Mouse (Mus musculus): ENCODE results near the gene Sh3rf1. TPM values are rescaled to one million over a fixed set of nuclear protein-coding genes. Genes with fewer than 3 reads are reported as not detected.
A peak's percentile ranks its signal among the peaks of the same experiment; 100 is the strongest.

The Sh3rf1 gene
- polyA plus RNA-seq, 1 experiment from 2014 or later: 28.1 TPM

GRCm38 (mm10) chr8:61321780-61322179, 98.1 kb downstream of the Sh3rf1 start:
- no peaks in the 10 kb centered on the region for H3K9me3 ChIP-seq (replicated peaks)

GRCm38 (mm10) chr8:61322462-61322861, 98.8 kb downstream of the Sh3rf1 start:
- Histone ChIP-seq H3K27me3 (no peaks in the 10 kb centered on the region), H3K4me1 (peaks cover 31% of the 10 kb centered on the region), H3K4me3 (no peak overlapping the region), H3K4me2 (replicated peaks) (no peak overlapping the region), H3K9ac (no peak overlapping the region), H3K9me3 (replicated peaks) (no peaks in the 10 kb centered on the region), H3K27ac (no peak overlapping the region), H3K36me3 (no peaks in the 10 kb centered on the region)
- ATAC-seq (ENCODE audit: low FRiP score): no peak
- WGBS: 68% methylated on average over 8 of the region's 8 CpGs

More at GRCm38 (mm10) chr8:61321780-61322179, 98.1 kb downstream of the Sh3rf1 start:
- H3K27me3 ChIP-seq: no peaks in the 10 kb centered on the region
- H3K9ac ChIP-seq: no peak overlapping the region
- WGBS: 83% methylated on average over 5 of the region's 5 CpGs
- peaks cover 35% of the 10 kb centered on the region for H3K4me1 ChIP-seq
- no peak overlapping the region for H3K4me2 ChIP-seq (replicated peaks)
- H3K27ac ChIP-seq: no peak overlapping the region
- no peaks in the 10 kb centered on the region for H3K36me3 ChIP-seq
- H3K4me3 ChIP-seq: no peak overlapping the region
- ATAC-seq (ENCODE audit: low FRiP score): no peak

DNA sequence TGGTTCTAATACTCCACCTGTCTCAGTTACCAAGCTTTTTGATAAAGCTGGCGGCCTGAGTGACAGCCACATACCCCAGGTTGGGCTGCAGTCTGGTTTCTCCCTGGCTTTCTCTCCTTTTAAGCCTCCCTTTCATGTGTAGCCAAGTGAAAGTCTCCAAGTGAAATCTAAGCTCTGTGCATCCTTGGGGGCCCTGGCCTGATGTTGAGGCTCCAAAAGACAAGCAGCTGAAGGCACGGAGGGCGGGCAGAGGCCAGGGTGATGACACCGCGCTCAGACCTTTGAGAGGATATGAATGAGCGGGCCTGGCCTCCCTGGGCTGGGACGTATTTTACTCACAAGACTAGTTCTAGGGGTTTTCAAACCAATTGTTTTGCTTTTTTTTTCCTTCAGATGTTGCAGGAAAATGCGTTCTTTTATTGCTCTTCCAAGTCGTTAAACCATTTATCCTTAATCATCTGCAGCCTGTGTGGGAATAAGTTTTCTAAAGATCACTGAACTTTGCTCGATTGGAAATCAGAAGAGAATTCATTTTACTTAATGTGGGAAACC, 100.8 kb downstream of the Sh3rf1 start:
- Histone ChIP-seq H3K4me3 (no peak overlapping the region), H3K4me2 (replicated peaks) (no peak overlapping the region), H3K9ac (no peak overlapping the region), H3K27me3 (no peaks in the 10 kb centered on the region), H3K27ac (peak overlapping the region; percentile 72), H3K4me1 (peaks cover 27% of the 10 kb centered on the region), H3K9me3 (replicated peaks) (no peaks in the 10 kb centered on the region), H3K36me3 (peaks cover 4% of the 10 kb centered on the region)
- no peak for ATAC-seq (ENCODE audit: low FRiP score)
- 12% methylated on average over 10 of the region's 10 CpGs for WGBS

DNA sequence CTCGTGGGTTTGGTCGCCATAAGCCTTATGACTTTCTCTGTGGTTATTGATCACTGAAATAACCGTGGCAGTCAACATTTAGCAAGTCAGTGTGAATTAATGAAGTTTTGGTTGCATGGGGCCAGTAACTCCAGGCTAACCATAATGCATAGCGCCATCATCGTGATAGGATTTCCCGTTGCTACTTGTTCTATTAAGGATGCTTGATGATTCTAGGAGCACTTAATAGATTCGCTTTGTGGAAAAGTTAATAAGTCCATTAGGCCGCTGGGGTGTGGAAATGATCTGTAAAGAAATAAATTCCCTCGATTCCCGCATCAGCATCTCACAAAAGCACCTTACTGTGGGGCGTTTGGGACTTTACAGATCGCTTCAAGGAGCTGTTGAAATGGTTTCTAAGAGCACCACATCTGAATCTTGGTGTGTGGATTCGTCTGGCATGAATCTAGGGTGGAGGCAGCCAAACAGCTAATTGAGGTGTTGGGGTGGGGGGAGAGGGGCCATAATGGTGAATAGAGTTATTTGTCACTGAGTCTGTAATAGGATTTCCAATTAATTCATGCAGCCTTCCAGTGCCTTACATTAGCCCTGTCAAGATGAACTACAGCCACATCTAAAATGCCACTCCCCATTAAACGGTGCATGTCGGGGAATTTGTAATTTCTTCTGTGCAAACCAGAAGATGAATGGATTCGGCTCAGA, 101.5 kb downstream of the Sh3rf1 start:
- Histone ChIP-seq H3K4me2 (replicated peaks) (0 out of 2 replicates have a peak overlapping the region, but pooled peaks have one; percentile 9), H3K9me3 (replicated peaks) (no peaks in the 10 kb centered on the region), H3K27ac (peak overlapping the region; percentile 72), H3K27me3 (no peaks in the 10 kb centered on the region), H3K36me3 (peaks cover 8% of the 10 kb centered on the region), H3K4me1 (peaks cover 27% of the 10 kb centered on the region), H3K4me3 (no peak overlapping the region), H3K9ac (no peak overlapping the region)
- ATAC-seq (ENCODE audit: low FRiP score): peak; percentile 87
- WGBS: 45% methylated on average over 16 of the region's 16 CpGs

DNA sequence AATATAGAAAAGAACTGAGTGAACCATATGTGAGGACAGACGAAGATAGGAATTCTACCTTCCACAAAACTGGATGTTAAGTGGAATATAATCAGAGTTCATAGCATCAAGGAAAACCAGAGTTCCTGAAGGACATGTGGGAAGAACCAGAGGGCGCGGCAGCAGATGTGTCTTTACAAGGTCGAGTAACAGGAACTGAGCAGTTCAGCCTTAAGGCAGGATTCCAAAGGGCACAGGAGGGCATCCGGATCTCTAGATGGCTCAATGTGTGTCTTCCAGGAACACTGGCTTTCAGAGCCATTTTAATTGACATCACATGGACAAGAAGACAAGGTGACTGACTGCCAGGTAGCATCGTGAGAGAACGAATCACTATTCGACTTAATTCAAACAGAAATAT, 102.6 kb downstream of the Sh3rf1 start:
- no peak overlapping the region for H3K4me2 ChIP-seq (replicated peaks)
- no peak for ATAC-seq (ENCODE audit: low FRiP score)
- WGBS: 89% methylated on average over 8 of the region's 8 CpGs
- no peak overlapping the region for H3K9ac ChIP-seq
- no peaks in the 10 kb centered on the region for H3K27me3 ChIP-seq
- H3K27ac ChIP-seq: peak overlapping the region; percentile 32; the same call in 1 of the 2 replicates
- peaks cover 27% of the 10 kb centered on the region for H3K4me1 ChIP-seq
- no peaks in the 10 kb centered on the region for H3K9me3 ChIP-seq (replicated peaks)
- H3K36me3 ChIP-seq: peaks cover 12% of the 10 kb centered on the region
- H3K4me3 ChIP-seq: no peak overlapping the region

DNA sequence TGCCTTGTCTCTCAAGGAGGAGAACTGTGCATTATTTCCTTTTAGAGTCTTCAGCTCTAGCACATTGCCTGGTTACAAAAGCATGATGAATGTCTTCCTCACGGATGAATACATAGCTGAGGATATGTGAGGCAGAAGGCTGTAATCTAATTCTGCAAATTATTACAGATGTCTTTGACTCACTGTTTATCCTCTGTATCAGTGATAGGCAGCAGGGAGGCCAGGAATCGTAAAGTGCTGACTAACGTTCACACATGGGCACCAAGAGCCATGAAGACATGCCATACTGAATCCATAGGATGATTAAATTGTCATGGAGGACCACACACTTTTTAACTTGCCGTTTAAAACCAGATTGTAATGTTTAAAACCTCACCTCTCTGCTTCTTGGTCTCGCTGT, 103.7 kb downstream of the Sh3rf1 start:
- Histone ChIP-seq H3K36me3 (peaks cover 12% of the 10 kb centered on the region), H3K27ac (no peak overlapping the region), H3K4me2 (replicated peaks) (no peak overlapping the region), H3K4me1 (peaks cover 27% of the 10 kb centered on the region), H3K9ac (no peak overlapping the region), H3K4me3 (no peak overlapping the region), H3K9me3 (replicated peaks) (no peaks in the 10 kb centered on the region), H3K27me3 (no peaks in the 10 kb centered on the region)
- 86% methylated on average over 5 of the region's 5 CpGs for WGBS
- ATAC-seq (ENCODE audit: low FRiP score): no peak

DNA sequence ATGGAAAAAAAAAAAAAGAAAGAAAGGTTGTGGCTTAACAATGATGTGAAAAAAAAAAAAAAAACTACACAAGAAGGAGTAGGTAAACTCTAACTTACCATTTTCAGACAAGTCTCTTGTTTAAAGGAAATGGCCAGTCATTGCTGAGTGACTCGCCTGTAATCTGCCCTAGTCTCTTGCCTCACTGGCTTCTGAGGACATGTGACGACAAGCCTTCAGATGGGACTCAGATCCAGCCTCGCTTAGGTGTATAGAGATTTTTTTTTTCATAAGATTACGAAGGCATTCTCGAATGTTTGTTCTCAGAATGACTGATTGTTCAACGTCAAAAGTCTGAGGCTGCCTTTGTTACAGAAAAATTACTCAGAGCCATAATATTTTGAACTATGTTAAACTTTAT, 116.0 kb downstream of the Sh3rf1 start:
- WGBS: 84% methylated on average over 6 of the region's 6 CpGs

GRCm38 (mm10) chr8:61340283-61340984, 116.8 kb downstream of the Sh3rf1 start:
- no peak overlapping the region for H3K9ac ChIP-seq
- peak overlapping the region; percentile 52 for H3K27ac ChIP-seq
- 0 out of 2 replicates have a peak, but pooled peaks cover 5% of the 10 kb centered on the region for H3K36me3 ChIP-seq
- 75% methylated on average over 17 of the region's 17 CpGs for WGBS
- H3K27me3 ChIP-seq: no peaks in the 10 kb centered on the region
- peaks cover 11% of the 10 kb centered on the region for H3K4me1 ChIP-seq
- H3K4me3 ChIP-seq: no peak overlapping the region
- no peak for ATAC-seq (ENCODE audit: low FRiP score)
- H3K4me2 ChIP-seq (replicated peaks): no peak overlapping the region; the same call in 1 of the 2 replicates
- H3K9me3 ChIP-seq (replicated peaks): no peaks in the 10 kb centered on the region

More for the DNA sequence above, 116.0 kb downstream of the Sh3rf1 start:
- Histone ChIP-seq H3K36me3 (0 out of 2 replicates have a peak, but pooled peaks cover 5% of the 10 kb centered on the region), H3K9me3 (replicated peaks) (no peaks in the 10 kb centered on the region), H3K4me2 (replicated peaks) (no peak overlapping the region), H3K27ac (no peak overlapping the region), H3K9ac (no peak overlapping the region), H3K4me3 (no peak overlapping the region), H3K27me3 (no peaks in the 10 kb centered on the region), H3K4me1 (peaks cover 11% of the 10 kb centered on the region)
- no peak for ATAC-seq (ENCODE audit: low FRiP score)

- no peak for ATAC-seq (ENCODE audit: low FRiP score)
These were observed 118.1 kb downstream of the Sh3rf1 start for GRCm38 (mm10) chr8:61341587-61342441.

DNA sequence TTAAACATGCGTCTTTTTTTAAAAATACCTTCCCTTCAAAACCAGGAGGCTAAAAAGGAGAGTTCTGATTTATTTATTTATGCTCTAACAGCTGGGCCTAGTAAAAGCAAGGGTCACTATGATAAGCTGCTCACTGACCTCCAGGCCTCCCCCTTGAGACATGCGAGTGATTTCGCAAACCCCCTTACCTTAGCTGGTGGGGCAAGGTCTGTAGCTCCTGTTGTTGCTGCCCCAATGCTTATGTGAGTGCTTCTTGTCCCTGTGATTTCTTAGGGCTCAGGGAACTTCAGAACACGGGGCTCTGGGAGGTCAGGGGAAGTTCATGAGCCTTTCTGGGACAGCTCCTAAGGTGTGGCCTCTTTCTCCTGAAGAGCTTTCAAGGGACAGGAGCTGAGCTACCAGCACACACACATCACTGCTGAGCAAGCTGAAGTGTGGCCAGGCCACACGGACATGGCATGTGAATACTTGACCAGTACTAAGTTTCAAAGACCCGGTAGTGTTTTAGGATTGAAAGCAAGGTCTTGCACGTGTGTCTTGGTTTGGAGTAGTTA, 118.9 kb downstream of the Sh3rf1 start:
- ATAC-seq (ENCODE audit: low FRiP score): no peak
- 78% methylated on average over 7 of the region's 7 CpGs for WGBS
- no peak overlapping the region for H3K27ac ChIP-seq

More at GRCm38 (mm10) chr8:61341587-61342441, 118.1 kb downstream of the Sh3rf1 start:
- 64% methylated on average over 12 of the region's 12 CpGs for WGBS
- H3K4me1 ChIP-seq: peaks cover 11% of the 10 kb centered on the region
- H3K9ac ChIP-seq: no peak overlapping the region
- no peak overlapping the region for H3K4me3 ChIP-seq
- H3K27ac ChIP-seq: no peak overlapping the region
- no peak overlapping the region for H3K4me2 ChIP-seq (replicated peaks)
- no peaks in the 10 kb centered on the region for H3K9me3 ChIP-seq (replicated peaks)
- H3K27me3 ChIP-seq: no peaks in the 10 kb centered on the region
- H3K36me3 ChIP-seq: no peaks in the 10 kb centered on the region

DNA sequence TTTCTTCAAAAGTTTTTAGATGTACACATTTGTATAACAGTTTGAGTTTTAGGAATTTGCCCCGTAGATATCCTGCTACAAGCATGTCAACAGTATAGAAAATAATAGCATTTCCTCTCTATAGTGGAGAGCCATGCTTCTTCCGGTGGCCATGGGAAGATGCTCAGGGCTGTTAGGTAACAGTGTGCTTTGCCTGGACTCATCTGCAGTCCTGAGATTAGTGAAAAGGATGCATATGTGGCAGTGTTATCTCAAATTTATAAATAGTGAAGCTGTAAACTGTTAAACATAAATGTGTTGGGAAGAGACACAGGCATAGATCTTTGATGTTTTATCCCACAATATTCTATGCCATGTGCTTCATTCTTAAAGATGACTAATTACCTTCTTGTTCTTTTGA, 120.8 kb downstream of the Sh3rf1 start:
- 92% methylated on average over 2 of the region's 2 CpGs for WGBS
- H3K4me3 ChIP-seq: no peak overlapping the region

More for the DNA sequence above, 118.9 kb downstream of the Sh3rf1 start:
- H3K4me1 ChIP-seq: peaks cover 11% of the 10 kb centered on the region
- no peak overlapping the region for H3K4me2 ChIP-seq (replicated peaks)
- no peak overlapping the region for H3K9ac ChIP-seq
- no peaks in the 10 kb centered on the region for H3K27me3 ChIP-seq
- no peak overlapping the region for H3K4me3 ChIP-seq
- H3K9me3 ChIP-seq (replicated peaks): no peaks in the 10 kb centered on the region
- H3K36me3 ChIP-seq: no peaks in the 10 kb centered on the region

More for the DNA sequence above, 120.8 kb downstream of the Sh3rf1 start:
- H3K36me3 ChIP-seq: peaks cover 3% of the 10 kb centered on the region
- peaks cover 19% of the 10 kb centered on the region for H3K4me1 ChIP-seq
- H3K27ac ChIP-seq: no peak overlapping the region
- no peaks in the 10 kb centered on the region for H3K9me3 ChIP-seq (replicated peaks)
- H3K4me2 ChIP-seq (replicated peaks): no peak overlapping the region
- H3K27me3 ChIP-seq: no peaks in the 10 kb centered on the region
- no peak overlapping the region for H3K9ac ChIP-seq
- ATAC-seq (ENCODE audit: low FRiP score): no peak

Data from hindbrain, embryonic 12.5 days (tissue).